10 mouse cellular contexts compared by ENCODE assay signal in the genomic region with DNA sequence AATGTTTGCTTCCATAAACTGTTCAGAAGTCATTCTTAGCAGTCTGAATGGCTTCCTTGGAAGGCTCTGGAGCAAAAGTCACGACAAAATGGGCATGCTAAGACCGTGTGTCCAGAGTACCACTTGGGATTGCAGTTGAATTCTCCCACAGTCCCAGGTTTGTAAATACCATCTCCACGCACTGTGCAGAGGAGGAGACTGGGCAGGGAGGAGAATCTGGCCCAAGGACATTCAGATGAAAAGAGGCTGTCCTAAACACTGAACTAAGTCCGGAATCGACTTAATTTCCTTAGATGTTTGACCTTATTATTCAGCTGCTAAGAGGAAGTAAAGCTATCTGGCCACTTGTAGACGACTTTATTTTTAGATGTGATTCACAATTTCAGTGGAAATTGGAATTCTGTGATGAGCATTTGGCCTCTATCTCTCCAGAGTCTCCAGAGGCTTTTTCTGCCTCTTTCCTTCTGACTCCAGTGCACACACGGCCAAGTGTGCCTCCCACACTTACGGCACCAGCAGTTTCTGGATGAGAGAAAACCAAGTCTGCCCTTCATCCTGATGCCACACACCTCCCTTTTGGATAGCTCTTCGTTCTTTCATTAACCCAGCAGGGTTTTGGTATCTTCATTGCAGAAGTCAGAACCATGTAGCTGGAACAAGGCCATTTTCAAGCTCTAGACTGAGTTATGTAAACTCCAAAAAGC. TPM values are rescaled to one million over a fixed set of nuclear protein-coding genes. Genes with fewer than 3 reads are reported as not detected.
DNase-seq lines count a peak whose midpoint lies in the region; ATAC-seq and TF ChIP-seq lines count a peak whose summit lies in the region.
"Had no signal": no experiment of that assay in that cellular context is flagged by ENCODE, and none has a peak within 500 bp of the region (broad histone marks: within the 10 kb centered on the region; RNA-seq: fewer than 3 reads in every experiment).

No protein-coding gene starts in this region.

- TF ChIP-seq CTCF in lung, embryonic 14.5 days (IDR thresholded peaks at IDR 0.05; ENCODE audit: low read depth): no peak

- no peak overlapping the region for H3K9ac ChIP-seq in heart, embryonic 14.5 days (ENCODE audit: low read length)
- no peak overlapping the region for H3K9ac ChIP-seq in lung, embryonic 14.5 days
- no peak overlapping the region for H3K9ac ChIP-seq in stomach, embryonic 16.5 days (ENCODE audit: low read length)

- H3K4me2 ChIP-seq in heart, embryonic 14.5 days (ENCODE audit: low read length): peak overlapping the region; percentile 4; the same call in 1 of the 2 replicates
- no peak overlapping the region for H3K4me2 ChIP-seq in lung, embryonic 14.5 days
- H3K4me2 ChIP-seq in stomach, embryonic 16.5 days (ENCODE audit: low read depth, low read length): no peak overlapping the region
- H3K4me2 ChIP-seq: midbrain, embryonic 11.5 days had no signal

- H3K27me3 ChIP-seq in heart, embryonic 14.5 days (ENCODE audit: control insufficient read depth, insufficient read depth, low read length): no peaks in the 10 kb centered on the region
- H3K27me3 ChIP-seq in lung, embryonic 14.5 days (ENCODE audit: insufficient read depth, low read length): no peaks in the 10 kb centered on the region
- no peaks in the 10 kb centered on the region for H3K27me3 ChIP-seq in stomach, embryonic 16.5 days (ENCODE audit: control insufficient read depth, insufficient read depth, low read length)

- intact Hi-C loops in heart, postnatal 25 days (cut with DNase I): no loop called here

- no peak overlapping the region for H3K4me3 ChIP-seq in heart, embryonic 14.5 days (ENCODE audit: control insufficient read depth in 1 of 2, insufficient read depth in 1 of 2, low read depth in 1 of 2, low read length in 2 of 2)
- H3K4me3 ChIP-seq in lung, embryonic 14.5 days (ENCODE audit: low read depth, low read length): no peak overlapping the region
- H3K4me3 ChIP-seq in stomach, embryonic 16.5 days (replicated peaks; ENCODE audit: low read length): no peak overlapping the region

- no peak for ATAC-seq in heart, embryonic 14.5 days (ENCODE audit: insufficient number of reproducible peaks, insufficient read depth, low FRiP score, low read depth)
- no peak for ATAC-seq in lung, embryonic 14.5 days (ENCODE audit: insufficient read depth)
- ATAC-seq in stomach, embryonic 16.5 days (ENCODE audit: insufficient read depth, low FRiP score): no peak

- peak; percentile 40 to 74 for DNase-seq in adrenal gland, adult (ENCODE audit: inconsistent age in 2 of 2, low spot score in 1 of 2)
- no peak for DNase-seq in adrenal gland, postnatal 10 days
- DNase-seq in heart, postnatal 25 days (ENCODE audit: low spot score): no peak
- no peak for DNase-seq in lung, embryonic 14.5 days
- no peak for DNase-seq in lung, postnatal 14 days
- DNase-seq in thymus, adult 18-20 months: no peak
- DNase-seq: spleen, adult 18-20 months had no signal

- 60% methylated on average over 9 of the region's 9 CpGs for WGBS in heart, embryonic 14.5 days
- whole genome bisulfite sequencing in lung, embryonic 14.5 days: 70% methylated on average over 9 of the region's 9 CpGs
- 62% methylated on average over 9 of the region's 9 CpGs for WGBS in stomach, embryonic 16.5 days

- H3K36me3 ChIP-seq in heart, embryonic 14.5 days (ENCODE audit: control insufficient read depth, insufficient read depth, low read length): no peaks in the 10 kb centered on the region
- no peaks in the 10 kb centered on the region for H3K36me3 ChIP-seq in lung, embryonic 14.5 days (ENCODE audit: insufficient read depth)
- H3K36me3 ChIP-seq in stomach, embryonic 16.5 days (ENCODE audit: control insufficient read depth, insufficient read depth, low read length): no peaks in the 10 kb centered on the region

- H3K9me3 ChIP-seq in heart, embryonic 14.5 days (ENCODE audit: control insufficient read depth, low read length): no peaks in the 10 kb centered on the region
- no peaks in the 10 kb centered on the region for H3K9me3 ChIP-seq in lung, embryonic 14.5 days (ENCODE audit: low read depth, low read length)
- H3K9me3 ChIP-seq in stomach, embryonic 16.5 days (replicated peaks; ENCODE audit: control insufficient read depth, low read length): no peaks in the 10 kb centered on the region

- H3K27ac ChIP-seq in heart, embryonic 14.5 days (replicated peaks in 1 of 2; ENCODE audit: control insufficient read depth in 1 of 2, insufficient read depth in 1 of 2, low read depth in 2 of 2, low read length in 2 of 2): peak overlapping the region; percentile 61 to 77
- peak overlapping the region; percentile 37; the same call in 1 of the 2 replicates for H3K27ac ChIP-seq in lung, embryonic 14.5 days (ENCODE audit: low read depth)
- H3K27ac ChIP-seq in stomach, embryonic 16.5 days (ENCODE audit: low read length): peak overlapping the region; percentile 51; the same call in 1 of the 2 replicates

- H3K4me1 ChIP-seq in heart, embryonic 14.5 days (ENCODE audit: control insufficient read depth in 2 of 2, insufficient read depth in 2 of 2, low read length in 2 of 2): peaks cover 2 to 7% of the 10 kb centered on the region in 2 experiments
- 0 out of 2 replicates have a peak, but pooled peaks cover 4% of the 10 kb centered on the region for H3K4me1 ChIP-seq in lung, embryonic 14.5 days (ENCODE audit: insufficient read depth)
- H3K4me1 ChIP-seq in stomach, embryonic 16.5 days (ENCODE audit: control insufficient read depth, insufficient read depth, low read length): no peaks in the 10 kb centered on the region

RNA-seq across cellular contexts. Expression of a gene that starts 37.7 kb away (rescaled TPM):
- total RNA-seq in adrenal gland, postnatal 10 days (2021): 10 to 100 TPM; 44.6 to 48.1 TPM
- 83.9 and 89.5 TPM in 2 replicates for polyA plus RNA-seq in heart, embryonic 14.5 days (2014; fragmentation: Nextera tagmentation; extraction: Ambion mirVana)
- 10 to 100 TPM; 22.3 to 22.6 TPM for total RNA-seq in heart, postnatal 25 days (2021)
- 196 and 199 TPM in 2 replicates for polyA plus RNA-seq in lung, embryonic 14.5 days (2014; fragmentation: Nextera tagmentation; extraction: Ambion mirVana)
- polyA plus RNA-seq in stomach, embryonic 16.5 days (2015; fragmentation: Nextera tagmentation; extraction: Ambion mirVana): 120 TPM in 2 replicates

RNA-seq across cellular contexts. Expression of a gene that starts 52.0 kb away (rescaled TPM):
- total RNA-seq in adrenal gland, postnatal 10 days (2021): 10 to 100 TPM; 37.2 to 50.5 TPM
- polyA plus RNA-seq in heart, embryonic 14.5 days (2014; fragmentation: Nextera tagmentation; extraction: Ambion mirVana): 56.9 and 61.8 TPM in 2 replicates
- 10 to 100 TPM; 13.9 to 18.5 TPM for total RNA-seq in heart, postnatal 25 days (2021)
- polyA plus RNA-seq in lung, embryonic 14.5 days (2014; fragmentation: Nextera tagmentation; extraction: Ambion mirVana): 71.0 and 71.4 TPM in 2 replicates
- 66.1 and 73.3 TPM in 2 replicates for polyA plus RNA-seq in stomach, embryonic 16.5 days (2015; fragmentation: Nextera tagmentation; extraction: Ambion mirVana)

Comparison
In these comparisons a context has a peak if more than half of its experiments do, and no peak if none do; other contexts are left out.
1. DNase-seq: peak in adrenal gland, adult (2 of 2); none in adrenal gland, postnatal 10 days (single experiment), heart, postnatal 25 days (single experiment), lung, embryonic 14.5 days (single experiment), lung, postnatal 14 days (single experiment) and thymus, adult 18-20 months (0 of 2).
2. Peak in every context shown above with its lines, with median percentiles within 50 percentile points of each other: H3K27ac ChIP-seq.